Mouse (Mus musculus): ENCODE measurements at regions not wholly inside any gene's neighbourhood (a gene's known extent, or its start where the extent isn't known, plus 50 kb on each side); places are given as distances from the start of the nearest gene placed in this dataset.

DNA sequence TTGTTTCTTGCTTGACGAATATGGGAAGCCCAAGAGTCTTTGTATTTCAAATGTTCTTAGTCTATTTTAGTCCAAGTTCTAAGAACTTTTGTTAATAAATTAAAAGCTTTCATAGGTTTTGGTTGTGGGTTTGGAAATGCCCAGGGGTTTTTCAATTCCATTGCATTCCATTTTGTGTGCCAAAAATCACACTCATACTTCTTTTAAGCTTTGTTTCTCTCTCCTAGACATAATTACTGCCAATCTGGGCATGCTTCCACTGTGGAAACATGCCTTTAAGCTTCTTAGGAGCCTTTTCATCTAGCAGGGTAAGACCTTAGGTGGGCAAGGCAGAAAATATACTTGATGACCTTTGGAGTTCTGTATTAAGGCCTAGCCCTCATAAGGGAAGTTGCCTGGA is 70.4 kb upstream of the C1qtnf3 start:
- TF ChIP-seq CTCF (IDR thresholded peaks at IDR 0.05; ENCODE audit: control insufficient read depth, insufficient read depth, insufficient read length) (no peak), FOSL1 (IDR thresholded peaks at IDR 0.05; ENCODE audit: insufficient read depth, low read length, poor library complexity, severe bottlenecking) (no peak), MAX (IDR thresholded peaks at IDR 0.05) (no peak), MYOG (IDR thresholded peaks at IDR 0.05; ENCODE audit: control insufficient read depth, extremely low read depth, insufficient read length) (no peak), MYOD1 (IDR thresholded peaks at IDR 0.05; ENCODE audit: control insufficient read depth, insufficient read length, low read depth) (no peak)

Data from C2C12 (cell line).